Mouse (Mus musculus): ENCODE measurements around the gene Dennd1a.

GRCm38 (mm10) chr2:37823826-37824225, 463.4 kb downstream of the Dennd1a start:
- TF ChIP-seq POLR2A (IDR thresholded peaks at IDR 0.05; ENCODE audit: borderline replicate concordance, extremely low read depth, low read depth, low read length): no peak
- no peak for TF ChIP-seq CTCF (IDR thresholded peaks at IDR 0.05; ENCODE audit: insufficient read depth, low read length)
